Mouse (Mus musculus) intestine, embryonic 16.5 days (tissue): Measurements from ENCODE around the gene Camk1d. TPM values are rescaled to one million over a fixed set of nuclear protein-coding genes. Genes with fewer than 3 reads are reported as not detected.

Experiments used
- ATAC-seq: fragments of 200-750 bp; cut with Nextera tagmentation; 2 replicates; pipeline ENCODE4 v1.8.0; 2017; ENCODE audit warnings: moderate TSS enrichment, moderate library complexity
- H3K27ac ChIP-seq: fragments of 300-500 bp; sonication (generic); 2 replicates; pipeline ENCODE4 v1.5.1; 2014; ENCODE audit warnings: mild to moderate bottlenecking, low read length
- H3K27me3 ChIP-seq: fragments of 300-500 bp; sonication (generic); replicated peaks from 2 replicates; pipeline ENCODE4 v1.6.1; 2014; ENCODE audit warnings: low read length, control low read depth, mixed read lengths; ENCODE audit not compliant: control insufficient read depth, insufficient read depth
- H3K36me3 ChIP-seq: fragments of 300-500 bp; sonication (generic); 2 replicates; pipeline ENCODE4 v1.6.1; 2014; ENCODE audit warnings: low read length, control low read depth; ENCODE audit not compliant: control insufficient read depth, insufficient read depth
- H3K4me1 ChIP-seq: fragments of 300-500 bp; sonication (generic); 2 replicates; pipeline ENCODE4 v1.6.1; 2014; ENCODE audit warnings: low read length, control low read depth, mixed read lengths; ENCODE audit not compliant: control insufficient read depth, insufficient read depth
- H3K4me2 ChIP-seq: fragments of 300-500 bp; sonication (generic); 2 replicates; pipeline ENCODE4 v1.6.1; 2014; ENCODE audit warnings: low read depth, low read length, control low read depth
- H3K4me3 ChIP-seq: fragments of 300-500 bp; sonication (generic); 2 replicates; pipeline ENCODE4 v1.5.1; 2014; ENCODE audit warnings: mild to moderate bottlenecking, low read length
- H3K9ac ChIP-seq: fragments of 300-500 bp; sonication (generic); 2 replicates; pipeline ENCODE4 v1.6.1; 2014; ENCODE audit warnings: low read depth, low read length
- H3K9me3 ChIP-seq: fragments of 300-500 bp; sonication (generic); 2 replicates; pipeline ENCODE4 v1.6.1; 2016; ENCODE audit warnings: low read length, control low read depth; ENCODE audit not compliant: control insufficient read depth
- WGBS: fragments of 180-500 bp; shearing (Covaris S2); extraction: QIAGEN DNeasy Blood & Tissue Kit; methylation state at CpG from one replicate; pipeline ENCODE4 v1.1.7; 2014; 5-methylcytosine and 5-hydroxymethylcytosine counted together
- polyA plus RNA-seq: library from polyadenylated mRNA; unstranded; fragments of >200 nt; fragmentation: Nextera tagmentation; extraction: Ambion mirVana; gene quantifications from 2 replicates; pipeline ENCODE4 v1.2.1, GENCODE M21; 2015

The Camk1d gene
- 23.1 and 27.0 TPM in 2 replicates for polyA plus RNA-seq

GRCm38 (mm10) chr2:5714211-5715053, at the start of gene Camk1d:
Camk1d (minus strand) TSS chr2:5714515.
- H3K36me3 ChIP-seq, result no peaks in the 10 kb centered on the region
- 0 out of 2 replicates have a peak, but pooled peaks cover 3% of the 10 kb centered on the region for H3K9me3 ChIP-seq
- no peaks in the 10 kb centered on the region for H3K27me3 ChIP-seq
- under 1% methylated on average over 78 of the region's 80 CpGs for WGBS
- H3K4me3 ChIP-seq, result peak within 1 kb of the TSS; percentile 78
- peaks cover 26% of the 10 kb centered on the region for H3K4me1 ChIP-seq
- H3K9ac ChIP-seq, result peak within 1 kb of the TSS; percentile 85
- peak within 1 kb of the TSS; percentile 92 for H3K4me2 ChIP-seq
- peak; percentile 84 for ATAC-seq
- H3K27ac ChIP-seq, result peak within 1 kb of the TSS; percentile 85

GRCm38 (mm10) chr2:5762031-5762430, 47.7 kb upstream of the Camk1d start:
- no peaks in the 10 kb centered on the region for H3K4me1 ChIP-seq
- no peak overlapping the region for H3K9ac ChIP-seq
- H3K4me2 ChIP-seq, result no peak overlapping the region
- no peaks in the 10 kb centered on the region for H3K27me3 ChIP-seq
- no peaks in the 10 kb centered on the region for H3K36me3 ChIP-seq
- WGBS, result 84% methylated on average over 3 of the region's 3 CpGs
- H3K4me3 ChIP-seq, result no peak overlapping the region
- no peak overlapping the region for H3K27ac ChIP-seq
- no peaks in the 10 kb centered on the region for H3K9me3 ChIP-seq
- no peak for ATAC-seq

- no peak overlapping the region for H3K4me2 ChIP-seq
- H3K9ac ChIP-seq, result no peak overlapping the region
- no peak for ATAC-seq
- H3K4me1 ChIP-seq, result no peaks in the 10 kb centered on the region
- H3K27me3 ChIP-seq, result no peaks in the 10 kb centered on the region
- no peaks in the 10 kb centered on the region for H3K9me3 ChIP-seq
- no peaks in the 10 kb centered on the region for H3K36me3 ChIP-seq
- no peak overlapping the region for H3K4me3 ChIP-seq
- 97% methylated on average over 8 of the region's 8 CpGs for WGBS
- no peak overlapping the region for H3K27ac ChIP-seq
Observed at GRCm38 (mm10) chr2:5760479-5761008, 46.2 kb upstream of the Camk1d start.

- H3K27me3 ChIP-seq, result no peaks in the 10 kb centered on the region
- H3K9me3 ChIP-seq, result no peaks in the 10 kb centered on the region
- no peak overlapping the region for H3K9ac ChIP-seq
- H3K4me3 ChIP-seq, result no peak overlapping the region
- ATAC-seq, result no peak
- H3K4me2 ChIP-seq, result no peak overlapping the region
- WGBS, result 92% methylated on average over 2 of the region's 2 CpGs
- no peak overlapping the region for H3K27ac ChIP-seq
- no peaks in the 10 kb centered on the region for H3K36me3 ChIP-seq
- H3K4me1 ChIP-seq, result no peaks in the 10 kb centered on the region
Observed at GRCm38 (mm10) chr2:5758569-5758968, 44.3 kb upstream of the Camk1d start.

GRCm38 (mm10) chr2:5750872-5751271, 36.6 kb upstream of the Camk1d start:
- no peak overlapping the region for H3K4me3 ChIP-seq
- 87% methylated on average over 3 of the region's 3 CpGs for WGBS
- no peak for ATAC-seq

GRCm38 (mm10) chr2:5749210-5749609, 34.9 kb upstream of the Camk1d start:
- ATAC-seq, result no peak
- H3K27ac ChIP-seq, result no peak overlapping the region
- no peak overlapping the region for H3K4me2 ChIP-seq
- WGBS, result 60% methylated on average over 6 of the region's 6 CpGs
- H3K9me3 ChIP-seq, result no peaks in the 10 kb centered on the region
- no peak overlapping the region for H3K9ac ChIP-seq
- H3K36me3 ChIP-seq, result no peaks in the 10 kb centered on the region
- no peaks in the 10 kb centered on the region; the same call in 1 of the 2 replicates for H3K4me1 ChIP-seq
- H3K27me3 ChIP-seq, result no peaks in the 10 kb centered on the region
- H3K4me3 ChIP-seq, result no peak overlapping the region

More at GRCm38 (mm10) chr2:5750872-5751271, 36.6 kb upstream of the Camk1d start:
- Histone ChIP-seq H3K36me3 (no peaks in the 10 kb centered on the region), H3K4me2 (no peak overlapping the region), H3K27ac (no peak overlapping the region), H3K4me1 (no peaks in the 10 kb centered on the region; the same call in 1 of the 2 replicates), H3K27me3 (no peaks in the 10 kb centered on the region), H3K9me3 (no peaks in the 10 kb centered on the region), H3K9ac (no peak overlapping the region)

- Histone ChIP-seq H3K27ac (no peak overlapping the region), H3K36me3 (no peaks in the 10 kb centered on the region)
Observed at GRCm38 (mm10) chr2:5747545-5748043, 33.3 kb upstream of the Camk1d start.

GRCm38 (mm10) chr2:5746529-5746928, 32.2 kb upstream of the Camk1d start:
- Histone ChIP-seq H3K27ac (no peak overlapping the region), H3K9ac (peak overlapping the region; percentile 20; the same call in 1 of the 2 replicates), H3K4me2 (no peak overlapping the region), H3K9me3 (no peaks in the 10 kb centered on the region), H3K27me3 (no peaks in the 10 kb centered on the region), H3K36me3 (no peaks in the 10 kb centered on the region), H3K4me1 (no peaks in the 10 kb centered on the region; the same call in 1 of the 2 replicates), H3K4me3 (no peak overlapping the region)
- peak; percentile 28; the same call in 1 of the 2 replicates for ATAC-seq
- 57% methylated on average over 12 of the region's 12 CpGs for WGBS

More at GRCm38 (mm10) chr2:5747545-5748043, 33.3 kb upstream of the Camk1d start:
- Histone ChIP-seq H3K4me3 (no peak overlapping the region), H3K4me1 (no peaks in the 10 kb centered on the region; the same call in 1 of the 2 replicates), H3K4me2 (no peak overlapping the region), H3K9me3 (no peaks in the 10 kb centered on the region), H3K9ac (no peak overlapping the region), H3K27me3 (no peaks in the 10 kb centered on the region)
- peak; percentile 87 for ATAC-seq
- 83% methylated on average over 5 of the region's 5 CpGs for WGBS

- no peak for ATAC-seq
- Histone ChIP-seq H3K9me3 (no peaks in the 10 kb centered on the region), H3K4me2 (no peak overlapping the region), H3K27me3 (no peaks in the 10 kb centered on the region), H3K27ac (no peak overlapping the region), H3K4me1 (no peaks in the 10 kb centered on the region), H3K36me3 (no peaks in the 10 kb centered on the region), H3K9ac (no peak overlapping the region), H3K4me3 (no peak overlapping the region)
- 88% methylated on average over 8 of the region's 8 CpGs for WGBS
Observed at GRCm38 (mm10) chr2:5743886-5744285, 29.6 kb upstream of the Camk1d start.
